Mouse (Mus musculus) cerebellum, postnatal 36 days (tissue): ENCODE data around the gene Mylk4.

Source experiments
- DNase-seq, 2 experiments: peaks; one replicate each; pipeline ENCODE4 v3.0.0; 2021 to 2022; ENCODE audit warnings: mixed read lengths in 2 of 2

The Mylk4 gene

GRCm38 (mm10) chr13:32795166-32795565 lies 11.4 kb upstream of the Mylk4 start:
- DNase-seq, result no peak

GRCm38 (mm10) chr13:32794619-32795018 lies 10.9 kb upstream of the Mylk4 start:
- no peak for DNase-seq

- no peak for DNase-seq
These were observed 6.0 kb upstream of the Mylk4 start for GRCm38 (mm10) chr13:32789781-32790180.

- DNase-seq, result no peak
These were observed 3.8 kb upstream of the Mylk4 start for GRCm38 (mm10) chr13:32787584-32787983.

- DNase-seq, result no peak
These were observed 699 bp downstream of the Mylk4 start for GRCm38 (mm10) chr13:32783055-32783454.

GRCm38 (mm10) chr13:32778861-32779260 lies 4.9 kb downstream of the Mylk4 start:
- DNase-seq, result no peak

- no peak for DNase-seq
These were observed 7.4 kb downstream of the Mylk4 start for GRCm38 (mm10) chr13:32776350-32776749.

GRCm38 (mm10) chr13:32775889-32776288 lies 7.9 kb downstream of the Mylk4 start:
- no peak for DNase-seq

- DNase-seq, result peak; percentile 3 to 6
These were observed 13.8 kb downstream of the Mylk4 start for GRCm38 (mm10) chr13:32769960-32770359.

GRCm38 (mm10) chr13:32768104-32768503 lies 15.7 kb downstream of the Mylk4 start:
- peak in 1 of 2 experiments; percentile 13 for DNase-seq

- DNase-seq, result no peak
These were observed 19.3 kb downstream of the Mylk4 start for GRCm38 (mm10) chr13:32764448-32764847.

GRCm38 (mm10) chr13:32763141-32763540 lies 20.6 kb downstream of the Mylk4 start:
- DNase-seq, result no peak

- DNase-seq, result no peak
These were observed 23.0 kb downstream of the Mylk4 start for GRCm38 (mm10) chr13:32760795-32761194.

- no peak for DNase-seq
These were observed 24.7 kb downstream of the Mylk4 start for GRCm38 (mm10) chr13:32759036-32759435.

GRCm38 (mm10) chr13:32752066-32752657 lies 31.6 kb downstream of the Mylk4 start:
- no peak for DNase-seq

GRCm38 (mm10) chr13:32750507-32750906 lies 33.2 kb downstream of the Mylk4 start:
- DNase-seq, result no peak

GRCm38 (mm10) chr13:32748421-32748820 lies 35.3 kb downstream of the Mylk4 start:
- DNase-seq, result no peak

GRCm38 (mm10) chr13:32741161-32741560 lies 42.6 kb downstream of the Mylk4 start:
- no peak for DNase-seq

GRCm38 (mm10) chr13:32731283-32731682 lies 52.5 kb downstream of the Mylk4 start:
- no peak for DNase-seq

GRCm38 (mm10) chr13:32724606-32725005 lies 59.1 kb downstream of the Mylk4 start:
- no peak for DNase-seq

- DNase-seq, result no peak
These were observed 62.0 kb downstream of the Mylk4 start for GRCm38 (mm10) chr13:32721717-32722116.

GRCm38 (mm10) chr13:32719284-32719683 lies 64.5 kb downstream of the Mylk4 start:
- DNase-seq, result no peak

GRCm38 (mm10) chr13:32717709-32718108 lies 66.0 kb downstream of the Mylk4 start:
- DNase-seq, result no peak

GRCm38 (mm10) chr13:32712568-32712967 lies 71.2 kb downstream of the Mylk4 start:
- no peak for DNase-seq

GRCm38 (mm10) chr13:32707894-32708293 lies 75.9 kb downstream of the Mylk4 start:
- no peak for DNase-seq
